Comparison of ENCODE assay signal across 17 mouse cellular contexts in genomic region chr11:73236731-73237130, GRCm38 (mm10). TPM values are rescaled to one million over a fixed set of nuclear protein-coding genes. Genes with fewer than 3 reads are reported as not detected.
DNase-seq lines count a peak whose midpoint lies in the region; ATAC-seq and TF ChIP-seq lines count a peak whose summit lies in the region.
"Had no signal": no experiment of that assay in that cellular context is flagged by ENCODE, and none has a peak within 500 bp of the region (broad histone marks: within the 10 kb centered on the region; RNA-seq: fewer than 3 reads in every experiment).

No protein-coding gene starts in this region.

- no peaks in the 10 kb centered on the region for H3K36me3 ChIP-seq in heart, postnatal 0 days (replicated peaks; ENCODE audit: control insufficient read depth, insufficient read depth, low read length)
- no peaks in the 10 kb centered on the region for H3K36me3 ChIP-seq in heart, embryonic 11.5 days (ENCODE audit: control insufficient read depth, insufficient read depth, low read length)
- no peaks in the 10 kb centered on the region for H3K36me3 ChIP-seq in liver, adult 2 months (ENCODE audit: control insufficient read depth, insufficient read depth, low read length)
- H3K36me3 ChIP-seq in liver, embryonic 11.5 days (ENCODE audit: control insufficient read depth, insufficient read depth, low read length): no peaks in the 10 kb centered on the region
- no peaks in the 10 kb centered on the region for H3K36me3 ChIP-seq in embryonic facial prominence, embryonic 14.5 days (ENCODE audit: control insufficient read depth, insufficient read depth, low read length)
- H3K36me3 ChIP-seq in stomach, embryonic 15.5 days: no peaks in the 10 kb centered on the region
- H3K36me3 ChIP-seq: hindbrain, embryonic 10.5 days; intestine, embryonic 15.5 days had no signal

- H3K79me2 ChIP-seq in liver, adult 2 months (ENCODE audit: control insufficient read depth, insufficient read depth, low read length): no peaks in the 10 kb centered on the region

- no peaks in the 10 kb centered on the region for H3K27me3 ChIP-seq in heart, postnatal 0 days (ENCODE audit: control insufficient read depth, insufficient read depth, low read length)
- no peaks in the 10 kb centered on the region for H3K27me3 ChIP-seq in heart, embryonic 11.5 days (ENCODE audit: control insufficient read depth, insufficient read depth, low read length)
- H3K27me3 ChIP-seq in liver, adult 2 months (ENCODE audit: control insufficient read depth, insufficient read depth, low read length): no peaks in the 10 kb centered on the region
- no peaks in the 10 kb centered on the region for H3K27me3 ChIP-seq in liver, embryonic 11.5 days (replicated peaks; ENCODE audit: control insufficient read depth, insufficient read depth, low read length)
- H3K27me3 ChIP-seq in embryonic facial prominence, embryonic 14.5 days (replicated peaks; ENCODE audit: control insufficient read depth, insufficient read depth, low read length): no peaks in the 10 kb centered on the region
- no peaks in the 10 kb centered on the region for H3K27me3 ChIP-seq in stomach, embryonic 15.5 days (replicated peaks)
- H3K27me3 ChIP-seq: intestine, embryonic 15.5 days had no signal

- TF ChIP-seq CTCF in heart, postnatal 0 days (IDR thresholded peaks at IDR 0.05; ENCODE audit: low read depth): no peak
- no peak for TF ChIP-seq CTCF in liver, adult 2 months (IDR thresholded peaks at IDR 0.05; ENCODE audit: low read depth, low read length)

- H3K9me3 ChIP-seq in heart, postnatal 0 days (replicated peaks; ENCODE audit: control insufficient read depth, low read length): no peaks in the 10 kb centered on the region
- H3K9me3 ChIP-seq in heart, embryonic 11.5 days (replicated peaks; ENCODE audit: control insufficient read depth, low read length): no peaks in the 10 kb centered on the region
- no peaks in the 10 kb centered on the region for H3K9me3 ChIP-seq in liver, embryonic 11.5 days (ENCODE audit: control insufficient read depth, low read length)
- H3K9me3 ChIP-seq in embryonic facial prominence, embryonic 14.5 days (ENCODE audit: control insufficient read depth, low read length): no peaks in the 10 kb centered on the region
- H3K9me3 ChIP-seq in stomach, embryonic 15.5 days: no peaks in the 10 kb centered on the region
- H3K9me3 ChIP-seq: hindbrain, embryonic 10.5 days; intestine, embryonic 15.5 days; megakaryocyte, embryonic 14.5 days had no signal

- no peak for DNase-seq in heart, postnatal 0 days (ENCODE audit: low spot score)
- DNase-seq in liver, adult 2 months (ENCODE audit: extremely low read depth, low read depth, low spot score): peak; percentile 32
- DNase-seq in liver, embryonic 11.5 days (ENCODE audit: low spot score): no peak
- peak; percentile 14 for DNase-seq in embryonic facial prominence, embryonic 14.5 days (ENCODE audit: low spot score)
- DNase-seq in layer of hippocampus, postnatal 36 days: no peak
- DNase-seq: forebrain, postnatal 0 days had no signal

- no peak overlapping the region for H3K4me2 ChIP-seq in heart, postnatal 0 days (ENCODE audit: low read depth, low read length)
- no peak overlapping the region for H3K4me2 ChIP-seq in heart, embryonic 11.5 days
- no peak overlapping the region for H3K4me2 ChIP-seq in liver, embryonic 11.5 days
- no peak overlapping the region for H3K4me2 ChIP-seq in embryonic facial prominence, embryonic 14.5 days (ENCODE audit: low read depth, low read length)
- H3K4me2 ChIP-seq in stomach, embryonic 15.5 days: no peak overlapping the region
- H3K4me2 ChIP-seq: intestine, embryonic 15.5 days had no signal

- H3K4me1 ChIP-seq in heart, postnatal 0 days (ENCODE audit: control insufficient read depth, insufficient read depth): no peaks in the 10 kb centered on the region
- H3K4me1 ChIP-seq in heart, embryonic 11.5 days (ENCODE audit: control insufficient read depth, insufficient read depth, low read length): no peaks in the 10 kb centered on the region
- H3K4me1 ChIP-seq in liver, adult 2 months (ENCODE audit: control insufficient read depth, insufficient read depth, low read length): peaks cover 7% of the 10 kb centered on the region; the same call in 1 of the 2 replicates
- H3K4me1 ChIP-seq in liver, embryonic 11.5 days (replicated peaks; ENCODE audit: control insufficient read depth, insufficient read depth, low read length): no peaks in the 10 kb centered on the region
- peaks cover 8% of the 10 kb centered on the region; the same call in 1 of the 2 replicates for H3K4me1 ChIP-seq in embryonic facial prominence, embryonic 14.5 days (ENCODE audit: control insufficient read depth, insufficient read depth, low read length)
- peaks cover 10% of the 10 kb centered on the region for H3K4me1 ChIP-seq in stomach, embryonic 15.5 days

- ATAC-seq in heart, postnatal 0 days (ENCODE audit: insufficient read depth, low read depth): no peak
- no peak for ATAC-seq in heart, embryonic 11.5 days (replicated peaks; ENCODE audit: insufficient number of reproducible peaks, low FRiP score, low TSS enrichment)
- no peak for ATAC-seq in liver, embryonic 11.5 days (replicated peaks; ENCODE audit: low FRiP score)
- no peak for ATAC-seq in embryonic facial prominence, embryonic 14.5 days (ENCODE audit: low read depth)
- no peak for ATAC-seq in stomach, embryonic 15.5 days (ENCODE audit: insufficient read depth, low FRiP score, low read depth)
- ATAC-seq: CD4-positive, CD25-positive, alpha-beta regulatory T cell, adult 4 months; forebrain, postnatal 0 days; midbrain, embryonic 16.5 days had no signal

- H3K4me3 ChIP-seq in heart, postnatal 0 days (ENCODE audit: low read depth, low read length): no peak overlapping the region
- H3K4me3 ChIP-seq in heart, embryonic 11.5 days (ENCODE audit: low read depth, low read length): no peak overlapping the region
- no peak overlapping the region for H3K4me3 ChIP-seq in liver, adult 2 months (ENCODE audit: insufficient read depth, low read depth, low read length)
- no peak overlapping the region for H3K4me3 ChIP-seq in liver, embryonic 11.5 days (ENCODE audit: low read depth, low read length)
- no peak overlapping the region for H3K4me3 ChIP-seq in embryonic facial prominence, embryonic 14.5 days (ENCODE audit: low read depth, low read length)
- no peak overlapping the region for H3K4me3 ChIP-seq in stomach, embryonic 15.5 days (replicated peaks)
- H3K4me3 ChIP-seq: hindbrain, embryonic 10.5 days; intestine, embryonic 15.5 days had no signal

- 59% methylated on average over 3 of the region's 3 CpGs for WGBS in heart, postnatal 0 days
- WGBS in heart, embryonic 11.5 days (ENCODE audit: insufficient replicate concordance): 77% methylated on average over 3 of the region's 3 CpGs
- 51% methylated on average over 3 of the region's 3 CpGs for WGBS in liver, adult 2 months
- 74% methylated on average over 3 of the region's 3 CpGs for WGBS in liver, embryonic 11.5 days
- WGBS in embryonic facial prominence, embryonic 14.5 days: 55% methylated on average over 3 of the region's 3 CpGs
- WGBS in stomach, embryonic 15.5 days: 52% methylated on average over 3 of the region's 3 CpGs

- no peak for TF ChIP-seq EP300 in heart, postnatal 0 days (IDR thresholded peaks at IDR 0.05; ENCODE audit: low read depth)

- no peak overlapping the region for H3K9ac ChIP-seq in heart, postnatal 0 days (replicated peaks; ENCODE audit: low read depth, low read length)
- H3K9ac ChIP-seq in heart, embryonic 11.5 days (ENCODE audit: low read depth, low read length): no peak overlapping the region
- H3K9ac ChIP-seq in liver, adult 2 months (ENCODE audit: low read depth, low read length): no peak overlapping the region
- H3K9ac ChIP-seq in liver, embryonic 11.5 days (ENCODE audit: low read depth, low read length): no peak overlapping the region
- no peak overlapping the region for H3K9ac ChIP-seq in embryonic facial prominence, embryonic 14.5 days (ENCODE audit: low read depth, low read length)
- no peak overlapping the region for H3K9ac ChIP-seq in stomach, embryonic 15.5 days
- H3K9ac ChIP-seq: forebrain, postnatal 0 days; intestine, embryonic 15.5 days had no signal

- H3K27ac ChIP-seq in heart, postnatal 0 days (ENCODE audit: low read depth): peak overlapping the region; percentile 40; the same call in 1 of the 2 replicates
- H3K27ac ChIP-seq in heart, embryonic 11.5 days (ENCODE audit: low read depth, low read length): no peak overlapping the region
- H3K27ac ChIP-seq in liver, adult 2 months (replicated peaks; ENCODE audit: insufficient read depth, low read depth, low read length): no peak overlapping the region
- no peak overlapping the region for H3K27ac ChIP-seq in liver, embryonic 11.5 days (ENCODE audit: low read depth, low read length)
- H3K27ac ChIP-seq in embryonic facial prominence, embryonic 14.5 days (replicated peaks; ENCODE audit: low read depth, low read length): peak overlapping the region; percentile 16; the same call in 1 of the 2 replicates
- H3K27ac ChIP-seq in stomach, embryonic 15.5 days: peak overlapping the region; percentile 84
- H3K27ac ChIP-seq: hindbrain, embryonic 10.5 days had no signal

- no peak for TF ChIP-seq POLR2A in liver, adult 2 months (IDR thresholded peaks at IDR 0.05; ENCODE audit: extremely low read depth, insufficient read depth, low read length)

RNA-seq across cellular contexts. Expression of gene Trpv1, which starts 2.6 kb away (rescaled TPM):
- total RNA-seq in heart, postnatal 0 days (2014; rRNA removed; ENCODE audit: low replicate concordance): 3.1 TPM in 1 of 2 replicates, not detected in the other
- 0.07 TPM in 1 of 2 replicates, not detected in the other for polyA plus RNA-seq in heart, postnatal 0 days (2015; fragmentation: Nextera tagmentation; extraction: Ambion mirVana)
- polyA plus RNA-seq in heart, embryonic 11.5 days (2014; fragmentation: Nextera tagmentation; extraction: Ambion mirVana): 0.16 TPM in 1 of 2 replicates, not detected in the other
- 0.18 and 0.20 TPM in 2 replicates for total RNA-seq in liver, adult 2 months (2014; rRNA removed)
- polyA plus RNA-seq in liver, adult 2 months (2012; rRNA removed): 0.06 and 0.28 TPM in 2 replicates
- not detected in 2 replicates for polyA plus RNA-seq in liver, embryonic 11.5 days (2014; fragmentation: Nextera tagmentation; extraction: Ambion mirVana)
- 0.47 and 0.54 TPM in 2 replicates for polyA plus RNA-seq in embryonic facial prominence, embryonic 14.5 days (2014; fragmentation: Nextera tagmentation; extraction: Ambion mirVana)
- 0.08 TPM in 1 of 2 replicates, not detected in the other for polyA plus RNA-seq in stomach, embryonic 15.5 days (2015; fragmentation: Nextera tagmentation; extraction: Ambion mirVana)
- total RNA-seq in layer of hippocampus, postnatal 36 days (2021): under 1 TPM in 1 of 2 experiments, not detected in 1; 0.17 TPM
- total RNA-seq: adrenal gland, postnatal 14 days; layer of hippocampus, postnatal 14 days; MEL had no signal
- polyA plus RNA-seq: CD4-positive, CD25-positive, alpha-beta regulatory T cell, adult 4 months; hindbrain, embryonic 10.5 days; spleen, adult 2 months had no signal

RNA-seq across cellular contexts. Expression of gene Trpv3, which starts 30.5 kb away (rescaled TPM):
- 0.04 TPM in 1 of 2 replicates, not detected in the other for total RNA-seq in heart, postnatal 0 days (2014; rRNA removed; ENCODE audit: low replicate concordance)
- 0.07 and 0.08 TPM in 2 replicates for polyA plus RNA-seq in heart, postnatal 0 days (2015; fragmentation: Nextera tagmentation; extraction: Ambion mirVana)
- polyA plus RNA-seq in heart, embryonic 11.5 days (2014; fragmentation: Nextera tagmentation; extraction: Ambion mirVana): 0.03 TPM in 2 replicates
- under 0.01 TPM in 2 replicates for total RNA-seq in liver, adult 2 months (2014; rRNA removed)
- 0.01 TPM in 2 replicates for polyA plus RNA-seq in liver, adult 2 months (2012; rRNA removed)
- 0.04 TPM in 1 of 2 replicates, not detected in the other for polyA plus RNA-seq in liver, embryonic 11.5 days (2014; fragmentation: Nextera tagmentation; extraction: Ambion mirVana)
- polyA plus RNA-seq in embryonic facial prominence, embryonic 14.5 days (2014; fragmentation: Nextera tagmentation; extraction: Ambion mirVana): 0.26 and 0.28 TPM in 2 replicates
- polyA plus RNA-seq in stomach, embryonic 15.5 days (2015; fragmentation: Nextera tagmentation; extraction: Ambion mirVana): 0.12 and 0.22 TPM in 2 replicates
- total RNA-seq in layer of hippocampus, postnatal 36 days (2021): under 1 TPM; 0.25 to 0.38 TPM
- total RNA-seq: MEL had no signal

RNA-seq across cellular contexts. Expression of gene Shpk, which starts 37.5 kb away (rescaled TPM):
- total RNA-seq in heart, postnatal 0 days (2014; rRNA removed; ENCODE audit: low replicate concordance): 0.08 and 1.9 TPM in 2 replicates
- polyA plus RNA-seq in heart, postnatal 0 days (2015; fragmentation: Nextera tagmentation; extraction: Ambion mirVana): 0.77 and 0.95 TPM in 2 replicates
- 0.31 and 0.94 TPM in 2 replicates for polyA plus RNA-seq in heart, embryonic 11.5 days (2014; fragmentation: Nextera tagmentation; extraction: Ambion mirVana)
- 38.3 and 38.6 TPM in 2 replicates for total RNA-seq in liver, adult 2 months (2014; rRNA removed)
- 43.5 and 44.5 TPM in 2 replicates for polyA plus RNA-seq in liver, adult 2 months (2012; rRNA removed)
- polyA plus RNA-seq in liver, embryonic 11.5 days (2014; fragmentation: Nextera tagmentation; extraction: Ambion mirVana): 2.6 and 2.7 TPM in 2 replicates
- polyA plus RNA-seq in embryonic facial prominence, embryonic 14.5 days (2014; fragmentation: Nextera tagmentation; extraction: Ambion mirVana): 1.6 and 2.8 TPM in 2 replicates
- polyA plus RNA-seq in stomach, embryonic 15.5 days (2015; fragmentation: Nextera tagmentation; extraction: Ambion mirVana): 2.8 and 3.6 TPM in 2 replicates
- total RNA-seq in layer of hippocampus, postnatal 36 days (2021): 1 to 10 TPM; 3.4 to 3.5 TPM

RNA-seq across cellular contexts. Expression of gene Ctns, which starts 37.9 kb away (rescaled TPM):
- total RNA-seq in heart, postnatal 0 days (2014; rRNA removed; ENCODE audit: low replicate concordance): 17.0 and 17.3 TPM in 2 replicates
- 10.3 and 10.7 TPM in 2 replicates for polyA plus RNA-seq in heart, postnatal 0 days (2015; fragmentation: Nextera tagmentation; extraction: Ambion mirVana)
- 12.7 and 14.9 TPM in 2 replicates for polyA plus RNA-seq in heart, embryonic 11.5 days (2014; fragmentation: Nextera tagmentation; extraction: Ambion mirVana)
- 11.5 and 15.6 TPM in 2 replicates for total RNA-seq in liver, adult 2 months (2014; rRNA removed)
- 13.1 and 16.6 TPM in 2 replicates for polyA plus RNA-seq in liver, adult 2 months (2012; rRNA removed)
- 11.7 and 12.3 TPM in 2 replicates for polyA plus RNA-seq in liver, embryonic 11.5 days (2014; fragmentation: Nextera tagmentation; extraction: Ambion mirVana)
- polyA plus RNA-seq in embryonic facial prominence, embryonic 14.5 days (2014; fragmentation: Nextera tagmentation; extraction: Ambion mirVana): 18.8 and 22.0 TPM in 2 replicates
- polyA plus RNA-seq in stomach, embryonic 15.5 days (2015; fragmentation: Nextera tagmentation; extraction: Ambion mirVana): 17.0 and 18.2 TPM in 2 replicates
- total RNA-seq in layer of hippocampus, postnatal 36 days (2021): 10 to 100 TPM; 21.2 to 24.8 TPM

RNA-seq across cellular contexts. Expression of gene Tax1bp3, which starts 59.8 kb away (rescaled TPM):
- 103 and 144 TPM in 2 replicates for total RNA-seq in heart, postnatal 0 days (2014; rRNA removed; ENCODE audit: low replicate concordance)
- polyA plus RNA-seq in heart, postnatal 0 days (2015; fragmentation: Nextera tagmentation; extraction: Ambion mirVana): 217 and 224 TPM in 2 replicates
- 264 and 272 TPM in 2 replicates for polyA plus RNA-seq in heart, embryonic 11.5 days (2014; fragmentation: Nextera tagmentation; extraction: Ambion mirVana)
- total RNA-seq in liver, adult 2 months (2014; rRNA removed): 11.5 and 13.2 TPM in 2 replicates
- 16.6 and 19.4 TPM in 2 replicates for polyA plus RNA-seq in liver, adult 2 months (2012; rRNA removed)
- polyA plus RNA-seq in liver, embryonic 11.5 days (2014; fragmentation: Nextera tagmentation; extraction: Ambion mirVana): 81.1 and 85.3 TPM in 2 replicates
- 188 and 213 TPM in 2 replicates for polyA plus RNA-seq in embryonic facial prominence, embryonic 14.5 days (2014; fragmentation: Nextera tagmentation; extraction: Ambion mirVana)
- 208 and 211 TPM in 2 replicates for polyA plus RNA-seq in stomach, embryonic 15.5 days (2015; fragmentation: Nextera tagmentation; extraction: Ambion mirVana)
- total RNA-seq in layer of hippocampus, postnatal 36 days (2021): 10 to 100 TPM; 10.9 to 11.2 TPM

Comparison
In these comparisons a context has a peak if more than half of its experiments do, and no peak if none do; other contexts are left out.
1. DNase-seq: peak in liver, adult 2 months (single experiment) and embryonic facial prominence, embryonic 14.5 days (single experiment); none in heart, postnatal 0 days (single experiment), liver, embryonic 11.5 days (single experiment) and layer of hippocampus, postnatal 36 days (0 of 2).
2. H3K27ac ChIP-seq: peak in heart, postnatal 0 days (single experiment), embryonic facial prominence, embryonic 14.5 days (single experiment) and stomach, embryonic 15.5 days (single experiment); none in heart, embryonic 11.5 days (single experiment), liver, adult 2 months (single experiment) and liver, embryonic 11.5 days (single experiment).